Mouse (Mus musculus): ENCODE results near the gene Cmss1. TPM values are rescaled to one million over a fixed set of nuclear protein-coding genes. Genes with fewer than 3 reads are reported as not detected.

Cmss1 gene
- polyA plus RNA-seq, 1 experiment from 2014 or later: 26.5 TPM

- H3K36me3 ChIP-seq (ENCODE audit: control insufficient read depth, insufficient read depth, low read length): no peaks in the 10 kb centered on the region
- TF ChIP-seq EP300 (optimal IDR thresholded peaks at IDR 0.05) (no peak), CTCF (IDR thresholded peaks at IDR 0.05; ENCODE audit: low read depth) (no peak)
- no peak overlapping the region for H3K9ac ChIP-seq (ENCODE audit: low read length)
- no peaks in the 10 kb centered on the region for H3K9me3 ChIP-seq (ENCODE audit: control insufficient read depth, low read length)
- no peak overlapping the region for H3K4me3 ChIP-seq (ENCODE audit: low read depth, low read length)
- no peak for DNase-seq (ENCODE audit: low spot score)
- peak overlapping the region; percentile 65 for H3K27ac ChIP-seq (replicated peaks)
- ATAC-seq (ENCODE audit: low FRiP score, low TSS enrichment): no peak
- no peaks in the 10 kb centered on the region for H3K27me3 ChIP-seq (ENCODE audit: control insufficient read depth, insufficient read depth, low read length)
- H3K4me2 ChIP-seq (replicated peaks; ENCODE audit: low read depth): no peak overlapping the region
- WGBS: 50% methylated on average over 10 of the region's 10 CpGs
- H3K4me1 ChIP-seq (replicated peaks; ENCODE audit: control insufficient read depth, insufficient read depth): no peaks in the 10 kb centered on the region
These were observed 110.1 kb downstream of the Cmss1 start for GRCm38 (mm10) chr16:57496437-57497173.

GRCm38 (mm10) chr16:57495476-57496203 lies 111.0 kb downstream of the Cmss1 start:
- Histone ChIP-seq H3K36me3 (ENCODE audit: control insufficient read depth, insufficient read depth, low read length) (no peaks in the 10 kb centered on the region), H3K27me3 (ENCODE audit: control insufficient read depth, insufficient read depth, low read length) (no peaks in the 10 kb centered on the region), H3K4me3 (ENCODE audit: low read depth, low read length) (no peak overlapping the region), H3K4me1 (replicated peaks; ENCODE audit: control insufficient read depth, insufficient read depth) (no peaks in the 10 kb centered on the region), H3K9me3 (ENCODE audit: control insufficient read depth, low read length) (no peaks in the 10 kb centered on the region), H3K9ac (ENCODE audit: low read length) (no peak overlapping the region), H3K4me2 (replicated peaks; ENCODE audit: low read depth) (no peak overlapping the region), H3K27ac (replicated peaks) (peak overlapping the region; percentile 65)
- TF ChIP-seq CTCF (IDR thresholded peaks at IDR 0.05; ENCODE audit: low read depth) (no peak), EP300 (optimal IDR thresholded peaks at IDR 0.05) (no peak)
- WGBS: 59% methylated on average over 10 of the region's 10 CpGs
- ATAC-seq (ENCODE audit: low FRiP score, low TSS enrichment) (peak; percentile 90), DNase-seq (ENCODE audit: low spot score) (no peak)

GRCm38 (mm10) chr16:57491853-57492252 lies 114.8 kb downstream of the Cmss1 start:
- ATAC-seq (ENCODE audit: low FRiP score, low TSS enrichment) (no peak), DNase-seq (ENCODE audit: low spot score) (no peak)
- no peaks in the 10 kb centered on the region; the same call in none of the 2 replicates for H3K4me1 ChIP-seq (replicated peaks; ENCODE audit: control insufficient read depth, insufficient read depth)
- no peak overlapping the region for H3K27ac ChIP-seq (replicated peaks)
- TF ChIP-seq EP300 (optimal IDR thresholded peaks at IDR 0.05) (no peak), CTCF (IDR thresholded peaks at IDR 0.05; ENCODE audit: low read depth) (no peak)
- no peak overlapping the region for H3K4me3 ChIP-seq (ENCODE audit: low read depth, low read length)
- no peak overlapping the region for H3K4me2 ChIP-seq (replicated peaks; ENCODE audit: low read depth)
- H3K9me3 ChIP-seq (ENCODE audit: control insufficient read depth, low read length): no peaks in the 10 kb centered on the region
- no peaks in the 10 kb centered on the region for H3K27me3 ChIP-seq (ENCODE audit: control insufficient read depth, insufficient read depth, low read length)
- WGBS: 51% methylated on average over 4 of the region's 4 CpGs
- no peak overlapping the region for H3K9ac ChIP-seq (ENCODE audit: low read length)
- no peaks in the 10 kb centered on the region for H3K36me3 ChIP-seq (ENCODE audit: control insufficient read depth, insufficient read depth, low read length)

- Histone ChIP-seq H3K36me3 (ENCODE audit: control insufficient read depth, insufficient read depth, low read length) (no peaks in the 10 kb centered on the region), H3K27me3 (ENCODE audit: control insufficient read depth, insufficient read depth, low read length) (no peaks in the 10 kb centered on the region), H3K27ac (replicated peaks) (no peak overlapping the region), H3K9me3 (ENCODE audit: control insufficient read depth, low read length) (no peaks in the 10 kb centered on the region), H3K9ac (ENCODE audit: low read length) (no peak overlapping the region), H3K4me1 (replicated peaks; ENCODE audit: control insufficient read depth, insufficient read depth) (no peaks in the 10 kb centered on the region; the same call in none of the 2 replicates), H3K4me2 (replicated peaks; ENCODE audit: low read depth) (no peak overlapping the region), H3K4me3 (ENCODE audit: low read depth, low read length) (no peak overlapping the region)
- 86% methylated on average over 8 of the region's 8 CpGs for WGBS
- DNase-seq (ENCODE audit: low spot score) (no peak), ATAC-seq (ENCODE audit: low FRiP score, low TSS enrichment) (no peak)
- TF ChIP-seq EP300 (optimal IDR thresholded peaks at IDR 0.05): no peak
These were observed 116.0 kb downstream of the Cmss1 start for GRCm38 (mm10) chr16:57490691-57491090.

- ATAC-seq (ENCODE audit: low FRiP score, low TSS enrichment): no peak
- Histone ChIP-seq H3K9me3 (ENCODE audit: control insufficient read depth, low read length) (no peaks in the 10 kb centered on the region), H3K27ac (replicated peaks) (no peak overlapping the region), H3K4me3 (ENCODE audit: low read depth, low read length) (no peak overlapping the region), H3K4me2 (replicated peaks; ENCODE audit: low read depth) (no peak overlapping the region), H3K4me1 (replicated peaks; ENCODE audit: control insufficient read depth, insufficient read depth) (no peaks in the 10 kb centered on the region; the same call in none of the 2 replicates), H3K9ac (ENCODE audit: low read length) (no peak overlapping the region), H3K36me3 (ENCODE audit: control insufficient read depth, insufficient read depth, low read length) (no peaks in the 10 kb centered on the region), H3K27me3 (ENCODE audit: control insufficient read depth, insufficient read depth, low read length) (no peaks in the 10 kb centered on the region)
- TF ChIP-seq CTCF (IDR thresholded peaks at IDR 0.05; ENCODE audit: low read depth) (no peak), EP300 (optimal IDR thresholded peaks at IDR 0.05) (no peak)
- no peak for DNase-seq (ENCODE audit: low spot score)
These were observed 118.0 kb downstream of the Cmss1 start for GRCm38 (mm10) chr16:57488661-57489060.

- H3K9me3 ChIP-seq (ENCODE audit: control insufficient read depth, low read length): no peaks in the 10 kb centered on the region
- H3K27me3 ChIP-seq (ENCODE audit: control insufficient read depth, insufficient read depth, low read length): no peaks in the 10 kb centered on the region
- TF ChIP-seq EP300 (optimal IDR thresholded peaks at IDR 0.05) (no peak), CTCF (IDR thresholded peaks at IDR 0.05; ENCODE audit: low read depth) (no peak)
- no peak for ATAC-seq (ENCODE audit: low FRiP score, low TSS enrichment)
- H3K9ac ChIP-seq (ENCODE audit: low read length): no peak overlapping the region
- WGBS: 85% methylated on average over 5 of the region's 5 CpGs
- H3K27ac ChIP-seq (replicated peaks): 0 out of 2 replicates have a peak overlapping the region, but pooled peaks have one; percentile 9
- no peak overlapping the region for H3K4me3 ChIP-seq (ENCODE audit: low read depth, low read length)
- H3K36me3 ChIP-seq (ENCODE audit: control insufficient read depth, insufficient read depth, low read length): no peaks in the 10 kb centered on the region
- H3K4me2 ChIP-seq (replicated peaks; ENCODE audit: low read depth): no peak overlapping the region
- H3K4me1 ChIP-seq (replicated peaks; ENCODE audit: control insufficient read depth, insufficient read depth): no peaks in the 10 kb centered on the region; the same call in none of the 2 replicates
- no peak for DNase-seq (ENCODE audit: low spot score)
These were observed 120.4 kb downstream of the Cmss1 start for GRCm38 (mm10) chr16:57486266-57486665.

Measured in stomach, postnatal 0 days (tissue).